Mouse (Mus musculus) midbrain, embryonic 10.5 days (tissue): ENCODE results near the gene Gm9268. TPM values are rescaled to one million over a fixed set of nuclear protein-coding genes. Genes with fewer than 3 reads are reported as not detected.
"Not testable (repeated sequence)": the region's sequence is repeated elsewhere in the genome, so short reads cannot be mapped to it uniquely, and the experiment has no call there.

ENCODE experiments used
- DNase-seq: peaks from one replicate; pipeline ENCODE4 v3.0.0-alpha.2; 2017; ENCODE audit warnings: low spot score
- H3K27ac ChIP-seq: fragments of 300-500 bp; sonication (generic); replicated peaks from 2 replicates; pipeline ENCODE4 v1.5.1; 2016; ENCODE audit warnings: mild to moderate bottlenecking
- H3K27me3 ChIP-seq: fragments of 300-500 bp; sonication (generic); 2 replicates; pipeline ENCODE4 v1.6.1; 2016; ENCODE audit warnings: low read depth, mild to moderate bottlenecking; ENCODE audit not compliant: poor library complexity, severe bottlenecking
- H3K36me3 ChIP-seq: fragments of 300-500 bp; sonication (generic); 2 replicates; pipeline ENCODE4 v1.6.1; 2016; ENCODE audit warnings: mild to moderate bottlenecking, moderate library complexity
- H3K4me1 ChIP-seq: fragments of 300-500 bp; sonication (generic); 2 replicates; pipeline ENCODE4 v1.6.1; 2016
- H3K4me3 ChIP-seq: fragments of 300-500 bp; sonication (generic); 2 replicates; pipeline ENCODE4 v1.5.1; 2016; ENCODE audit warnings: mild to moderate bottlenecking, moderate library complexity
- H3K9me3 ChIP-seq: fragments of 300-500 bp; sonication (generic); replicated peaks from 2 replicates; pipeline ENCODE4 v1.6.1; 2016; ENCODE audit warnings: mild to moderate bottlenecking
- WGBS: fragments of 180-500 bp; shearing (Covaris S2); methylation state at CpG from one replicate; pipeline ENCODE4 v1.1.7; 2016; 5-methylcytosine and 5-hydroxymethylcytosine counted together
- polyA plus RNA-seq: library from polyadenylated mRNA; unstranded; fragments of >200 nt; fragmentation: Nextera tagmentation; extraction: Ambion mirVana; gene quantifications from 2 replicates; pipeline ENCODE4 v1.2.1, GENCODE M21; 2016

Gm9268 gene
- polyA plus RNA-seq, result not detected in 2 replicates

DNA sequence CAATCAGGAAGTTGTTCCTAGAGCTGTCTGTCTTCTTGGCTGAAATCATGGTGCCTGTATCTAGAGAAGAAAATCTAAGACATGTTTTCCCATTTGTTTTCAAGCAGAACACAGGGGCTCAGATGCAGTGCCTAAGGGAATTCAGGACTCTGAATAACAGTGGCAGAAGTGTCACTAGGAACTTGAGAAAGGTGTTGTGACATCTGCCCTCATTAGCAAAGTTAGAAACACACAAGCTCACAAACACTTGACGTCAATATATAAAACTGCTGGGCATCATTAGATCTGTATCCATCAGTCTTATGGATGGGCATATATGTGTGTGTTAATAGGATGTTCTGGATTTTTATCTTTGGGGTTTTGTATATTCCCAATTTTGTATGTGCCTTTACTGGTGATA, at the start of gene Gm9268:
Gene Gm9268, plus strand, starts transcription at position 301 of the 400 bp plus-strand sequence.
- no CpG with 5 or more reads among the region's 1 CpGs for WGBS
- not testable (repeated sequence) for H3K27ac ChIP-seq

DNA sequence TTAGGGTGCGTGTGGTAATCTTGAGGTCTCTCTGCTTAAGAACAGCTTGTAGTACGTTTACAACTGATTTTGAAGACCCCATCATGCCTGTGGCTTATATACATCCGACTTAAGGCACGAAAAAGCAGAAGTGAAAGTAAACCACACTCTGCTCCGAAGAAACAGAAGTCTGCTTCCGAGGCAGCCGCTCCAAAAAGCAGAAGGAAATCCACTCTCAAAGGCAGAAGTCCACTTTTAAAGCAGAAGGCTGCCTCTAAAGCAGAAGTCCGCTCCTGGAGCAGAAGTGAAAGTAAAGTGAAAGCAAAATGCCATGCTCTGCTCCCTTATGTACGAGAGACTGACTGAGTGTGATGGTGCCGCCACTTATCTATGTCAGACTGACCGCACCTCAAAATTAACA, 38.5 kb upstream of the Gm9268 start:
- WGBS, result 86% methylated on average over 11 of the region's 11 CpGs
- DNase-seq, result no peak
- H3K4me1 ChIP-seq, result no peaks in the 10 kb centered on the region
- H3K36me3 ChIP-seq, result no peaks in the 10 kb centered on the region
- no peak overlapping the region for H3K4me3 ChIP-seq
- H3K27me3 ChIP-seq, result no peaks in the 10 kb centered on the region
- H3K27ac ChIP-seq, result no peak overlapping the region
- H3K9me3 ChIP-seq, result peaks cover 94% of the 10 kb centered on the region

More for the DNA sequence above, at the start of gene Gm9268:
- not testable (repeated sequence) for H3K4me1 ChIP-seq, H3K27me3 ChIP-seq, DNase-seq, H3K4me3 ChIP-seq, H3K9me3 ChIP-seq, H3K36me3 ChIP-seq

DNA sequence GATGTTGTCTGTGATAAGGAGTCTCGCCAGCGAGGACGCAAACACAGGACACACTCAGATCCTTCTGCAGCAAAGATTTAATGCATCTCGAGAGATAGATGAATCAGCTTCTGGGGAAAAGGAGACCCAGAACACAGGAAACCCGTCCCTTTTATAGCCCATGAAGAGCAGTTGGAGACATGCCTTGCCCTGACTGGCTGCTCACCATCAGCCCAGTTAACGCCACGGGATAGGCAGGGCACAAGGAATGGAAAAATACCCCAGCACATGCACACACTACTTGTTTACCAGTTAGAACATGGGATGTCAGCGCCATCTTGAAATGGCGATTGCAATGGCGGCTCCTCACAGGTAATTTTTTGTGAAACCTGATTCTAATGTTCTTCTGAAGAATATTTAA, 37.8 kb upstream of the Gm9268 start:
- peaks cover 92% of the 10 kb centered on the region for H3K9me3 ChIP-seq
- no peaks in the 10 kb centered on the region for H3K27me3 ChIP-seq
- DNase-seq, result no peak
- H3K4me3 ChIP-seq, result no peak overlapping the region
- H3K27ac ChIP-seq, result no peak overlapping the region
- H3K36me3 ChIP-seq, result no peaks in the 10 kb centered on the region
- WGBS, result 90% methylated on average over 10 of the region's 10 CpGs
- no peaks in the 10 kb centered on the region for H3K4me1 ChIP-seq

DNA sequence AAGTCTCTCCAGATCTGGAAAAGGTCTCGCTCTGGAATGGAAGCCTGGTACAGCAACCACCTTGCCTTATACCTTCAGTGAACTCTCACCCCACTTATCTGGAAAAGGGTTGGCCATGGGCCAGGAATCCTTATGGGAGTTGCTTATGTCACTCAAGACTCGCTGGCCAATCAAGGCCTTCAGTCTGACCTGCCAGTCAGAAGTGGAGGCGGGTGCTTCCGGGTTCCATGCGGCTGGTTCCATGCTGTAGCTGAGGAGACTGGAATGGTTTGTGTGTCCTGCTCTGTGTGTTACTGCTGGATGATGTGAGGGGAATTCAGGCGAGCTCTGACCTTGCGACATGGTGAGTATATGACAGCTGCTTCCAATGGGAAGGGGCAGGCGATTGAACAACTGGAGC, 59.3 kb downstream of the Gm9268 start:
- peaks cover 24% of the 10 kb centered on the region for H3K9me3 ChIP-seq
- 88% methylated on average over 8 of the region's 8 CpGs for WGBS

More for the DNA sequence above, 59.3 kb downstream of the Gm9268 start:
- no peaks in the 10 kb centered on the region for H3K36me3 ChIP-seq
- no peaks in the 10 kb centered on the region for H3K4me1 ChIP-seq
- no peak for DNase-seq
- H3K4me3 ChIP-seq, result no peak overlapping the region
- no peak overlapping the region for H3K27ac ChIP-seq
- H3K27me3 ChIP-seq, result no peaks in the 10 kb centered on the region

Other genes with a start within 250 kb of the Gm9268 start
- not detected in 2 replicates for gene Vmn2r62, start 225.2 kb upstream of the Gm9268 start, polyA plus RNA-seq
- not detected in 2 replicates for gene Gm2381, start 151.5 kb upstream of the Gm9268 start, polyA plus RNA-seq
- not detected in 2 replicates for gene Vmn2r63, start 84.9 kb upstream of the Gm9268 start, polyA plus RNA-seq
- 0.04 TPM in 1 of 2 replicates, not detected in the other for gene Zfp936, start 95.5 kb downstream of the Gm9268 start, polyA plus RNA-seq